Mouse (Mus musculus) neutrophil, adult 5-6 weeks (primary cell): Measurements from ENCODE around the gene Rraga. TPM values are rescaled to one million over a fixed set of nuclear protein-coding genes. Genes with fewer than 3 reads are reported as not detected.
"Not testable (repeated sequence)": the region's sequence is repeated elsewhere in the genome, so short reads cannot be mapped to it uniquely, and the experiment has no call there.

ENCODE experiments used
- ATAC-seq: fragments of 151-379, 151-347 bp; 2 replicates; pipeline ENCODE4 v1.8.0; 2017; ENCODE audit warnings: mild to moderate bottlenecking, moderate TSS enrichment; ENCODE audit not compliant: insufficient number of reproducible peaks, poor library complexity, low FRiP score, severe bottlenecking; ENCODE audit errors: extremely low read depth
- total RNA-seq: library from RNA; stranded (forward); fragments of 200-1000 nt; gene quantifications from 2 replicates; pipeline ENCODE4 v1.2.3, GENCODE M21; 2017

Gene Rraga
- total RNA-seq, 1 experiment from 2014 or later, result 21.8 TPM

GRCm38 (mm10) chr4:86580056-86580455 is 4.6 kb downstream of the Rraga start:
- ATAC-seq, result peak; percentile 61; the same call in 1 of the 2 replicates

GRCm38 (mm10) chr4:86580591-86580990 is 5.1 kb downstream of the Rraga start:
- ATAC-seq, result no peak; the same call in 1 of the 2 replicates

GRCm38 (mm10) chr4:86588236-86588635 is 12.8 kb downstream of the Rraga start:
- peak; percentile 88 for ATAC-seq

GRCm38 (mm10) chr4:86591304-86591703 is 15.8 kb downstream of the Rraga start:
- no peak for ATAC-seq

GRCm38 (mm10) chr4:86611524-86612288 is 36.2 kb downstream of the Rraga start, which contains the start of gene Haus6:
Gene Haus6, minus strand, starts transcription at chr4:86612055.
- ATAC-seq, result peak; percentile 100

GRCm38 (mm10) chr4:86612289-86612620 is 36.8 kb downstream of the Rraga start:
- ATAC-seq, result no peak

GRCm38 (mm10) chr4:86620506-86620905 is 45.0 kb downstream of the Rraga start:
- no peak for ATAC-seq

- ATAC-seq, result no peak
These were observed 46.6 kb downstream of the Rraga start for GRCm38 (mm10) chr4:86622116-86622515.

- not testable (repeated sequence) for ATAC-seq
These were observed 47.1 kb downstream of the Rraga start for GRCm38 (mm10) chr4:86622532-86622931.

- ATAC-seq, result no peak
These were observed 50.0 kb downstream of the Rraga start for GRCm38 (mm10) chr4:86625463-86625862.

GRCm38 (mm10) chr4:86626496-86626895 is 51.0 kb downstream of the Rraga start:
- ATAC-seq, result not testable (repeated sequence)

Other genes starting within 250 kb of the Rraga start
- gene Saxo1, start 17.3 kb upstream of the Rraga start, total RNA-seq, result not detected in 2 replicates
- 17.3 and 18.6 TPM in 2 replicates for gene Haus6, start 36.4 kb downstream of the Rraga start, total RNA-seq
- gene Plin2, start 94.4 kb downstream of the Rraga start, total RNA-seq, result 119 and 151 TPM in 2 replicates
- gene Dennd4c, start 172.9 kb downstream of the Rraga start, total RNA-seq, result 22.8 and 23.3 TPM in 2 replicates